Mouse (Mus musculus): ENCODE measurements around the gene 3830403N18Rik. TPM values are rescaled to one million over a fixed set of nuclear protein-coding genes. Genes with fewer than 3 reads are reported as not detected.
"Not testable (repeated sequence)": the region's sequence is repeated elsewhere in the genome, so short reads cannot be mapped to it uniquely, and the experiment has no call there.

3830403N18Rik gene
- under 1 TPM in 1 of 2 experiments, not detected in 1; 0.56 TPM for total RNA-seq (2021)
- long read RNA-seq, experiment 1, result 0 reads
- long read RNA-seq, experiment 2, result 0 reads

- DNase-seq (ENCODE audit: low spot score in 2 of 2), result not testable (repeated sequence)
Measured at GRCm38 (mm10) chrX:56136336-56136909, at the start of gene 3830403N18Rik. Gene 3830403N18Rik, plus strand, starts transcription at chrX:56136572.

- DNase-seq (ENCODE audit: low spot score in 2 of 2), result no peak
Measured at GRCm38 (mm10) chrX:56151396-56151795, 15.0 kb downstream of the 3830403N18Rik start.

GRCm38 (mm10) chrX:56186449-56186848, 50.1 kb downstream of the 3830403N18Rik start:
- not testable (repeated sequence) for DNase-seq (ENCODE audit: low spot score in 2 of 2)

Other genes with a start within 250 kb of the 3830403N18Rik start
- not detected for gene Gm773, start 76.3 kb downstream of the 3830403N18Rik start, total RNA-seq (2021)
- 1 to 10 TPM; 4.9 to 5.2 TPM for gene Zfp449, start 209.8 kb downstream of the 3830403N18Rik start, total RNA-seq (2021)
- 1 to 10 TPM; 2.6 to 2.7 TPM for gene Smim10l2a, start 238.0 kb downstream of the 3830403N18Rik start, total RNA-seq (2021)